Mouse (Mus musculus) ovary, postnatal 36 days (tissue): ENCODE data around the gene Prmt2.

Experiments
- DNase-seq: peaks from one replicate; pipeline ENCODE4 v3.0.0; 2022; ENCODE audit warnings: low spot score, mixed read lengths

Gene Prmt2

DNA sequence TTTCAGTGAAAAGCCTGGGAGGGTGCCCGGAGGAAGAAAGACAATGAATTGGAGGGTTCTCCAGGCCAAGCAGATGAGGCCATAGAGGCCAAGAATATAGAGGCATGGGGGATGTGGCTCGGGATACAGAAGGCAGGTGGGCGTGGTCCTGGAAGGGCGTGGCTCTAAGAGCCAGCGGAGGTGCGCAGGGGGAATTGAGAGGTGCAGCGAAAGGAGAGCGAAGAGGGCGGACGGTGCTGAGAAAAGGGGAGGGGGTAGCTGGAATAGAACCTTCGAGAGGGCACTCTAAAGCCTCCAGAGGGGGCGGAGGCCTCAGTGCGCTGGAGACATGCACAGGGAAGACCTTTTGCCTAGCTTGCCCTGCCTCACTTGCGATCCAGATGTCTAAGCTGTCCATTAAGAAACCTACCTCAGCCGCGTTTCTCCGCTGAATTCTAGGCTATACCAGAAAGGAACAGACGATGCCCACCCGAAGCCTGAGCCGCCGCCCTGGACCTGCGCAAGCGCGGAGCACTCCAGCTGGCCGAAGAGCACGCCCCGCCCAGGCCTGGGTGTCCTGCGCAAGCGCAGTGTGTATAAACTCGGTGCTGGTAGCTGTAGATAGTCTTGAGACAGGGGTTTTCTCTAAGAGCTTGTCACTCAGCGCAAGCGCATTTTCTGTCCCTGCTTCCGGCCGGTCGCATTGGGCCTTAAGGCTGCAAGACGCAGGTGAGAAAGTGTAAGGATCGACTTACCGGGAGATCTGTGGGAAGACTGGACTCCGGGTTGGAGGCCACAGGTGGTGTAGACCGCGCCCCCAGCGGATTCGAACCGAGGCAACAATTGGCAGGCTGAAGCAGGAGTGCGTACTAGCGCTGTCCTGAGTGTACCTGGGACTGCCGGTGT is at the start of gene Prmt2:
Gene Prmt2, minus strand, starts transcription at position 525 of the 885 bp plus-strand sequence.
- peak; percentile 93 for DNase-seq

DNA sequence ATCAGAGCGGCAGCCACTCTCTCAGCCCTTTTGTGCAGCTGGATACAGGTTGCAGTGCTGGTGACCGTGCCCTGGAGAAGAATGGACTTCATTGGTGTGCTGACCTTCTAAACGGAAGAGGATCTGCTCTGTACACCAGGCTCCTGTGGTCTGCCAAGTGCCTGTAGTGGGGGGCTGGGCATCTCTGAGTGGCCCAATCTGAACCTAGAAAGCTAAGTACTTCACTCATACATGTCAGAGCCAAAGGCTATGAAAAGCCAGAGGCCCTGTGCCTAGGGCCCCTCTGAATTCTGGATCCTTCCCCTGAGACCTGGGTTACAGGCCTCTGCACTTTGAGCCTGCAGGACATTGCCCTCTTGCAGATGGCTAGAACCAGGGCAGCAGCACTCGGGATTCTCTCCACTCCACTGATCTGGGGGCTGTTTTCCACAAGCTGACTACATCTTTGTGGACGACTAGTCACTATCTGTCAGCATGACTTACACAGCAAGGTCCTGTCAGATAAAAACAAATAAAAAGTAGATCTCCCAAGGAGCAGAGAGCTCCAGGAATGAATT is 41.0 kb upstream of the Prmt2 start:
- DNase-seq: no peak

DNA sequence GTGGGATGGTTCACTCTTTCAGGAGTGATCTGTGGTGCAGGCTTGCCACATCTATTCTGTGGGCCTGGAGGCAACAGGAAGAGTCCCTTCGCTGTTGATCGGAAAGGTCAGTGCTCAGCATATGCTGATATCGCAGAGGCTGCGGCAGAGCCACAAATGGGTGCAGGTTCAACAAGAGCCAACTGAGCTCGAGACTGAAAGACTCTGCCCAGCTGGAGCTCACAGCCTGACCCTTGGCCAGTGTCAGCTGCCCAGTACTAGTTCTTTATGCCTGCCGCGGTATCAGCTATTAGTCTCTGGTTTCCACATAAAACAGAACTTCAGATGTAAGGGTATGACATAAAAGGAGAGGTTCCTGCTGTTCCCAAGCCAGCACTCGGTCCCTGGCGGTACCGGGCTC is 37.6 kb upstream of the Prmt2 start:
- no peak for DNase-seq

DNA sequence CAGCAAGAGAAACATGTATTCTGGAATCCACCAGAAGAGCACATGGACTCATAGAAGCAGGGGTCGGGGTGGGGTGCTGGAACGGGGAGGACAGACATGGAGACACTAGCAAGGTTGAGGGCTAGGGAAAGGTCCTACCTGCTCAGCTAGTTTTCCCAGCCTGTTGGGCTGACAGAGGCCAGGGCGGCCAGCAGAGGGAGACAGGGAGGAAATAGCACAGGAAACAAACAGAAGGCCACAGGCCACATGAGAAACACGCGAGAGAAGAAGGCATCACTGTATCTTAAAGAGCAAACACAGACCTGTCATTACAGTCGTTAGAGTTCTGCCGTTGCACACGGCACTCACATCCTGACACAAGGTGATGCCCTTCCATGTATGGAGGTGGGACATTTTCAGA is 33.6 kb upstream of the Prmt2 start:
- peak; percentile 31 for DNase-seq

DNA sequence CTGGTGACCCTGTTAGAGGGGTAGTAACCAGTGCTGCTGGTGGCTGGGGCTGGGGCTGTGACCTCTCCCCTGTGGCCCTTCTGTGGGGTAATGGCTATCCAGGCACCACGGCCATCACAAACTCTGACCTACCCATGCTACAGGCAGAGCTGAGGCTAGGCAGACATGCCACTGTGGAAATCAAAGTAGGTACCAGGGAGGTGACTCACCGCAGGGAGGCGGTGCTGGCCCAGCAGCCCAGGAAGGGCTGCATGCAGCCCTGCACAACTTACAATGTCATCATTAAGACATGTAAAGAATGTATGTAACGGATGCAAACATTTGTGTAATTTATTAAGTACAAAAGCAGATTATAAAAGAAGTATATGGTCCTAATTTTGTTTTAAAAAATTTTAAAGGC is 24.8 kb upstream of the Prmt2 start:
- no peak for DNase-seq

DNA sequence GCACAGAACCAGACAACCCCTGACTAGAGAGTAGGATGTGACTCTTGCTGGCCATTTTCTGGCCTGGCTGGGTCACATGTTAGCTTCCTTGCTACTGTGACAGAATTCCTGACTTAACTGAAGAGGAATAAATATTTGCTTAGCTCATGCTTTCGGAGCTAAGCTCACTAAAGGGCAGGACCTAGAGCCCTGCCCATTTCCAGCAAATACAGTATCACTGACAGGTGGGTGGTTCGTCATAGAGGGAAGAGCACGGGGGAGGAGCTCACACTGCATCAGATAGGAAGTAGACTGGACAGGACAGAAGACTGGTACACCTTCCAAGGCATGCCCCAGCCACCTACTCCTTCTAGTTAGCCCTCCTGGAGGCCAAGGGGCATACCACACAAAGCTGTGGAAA is 23.8 kb upstream of the Prmt2 start:
- DNase-seq: no peak

DNA sequence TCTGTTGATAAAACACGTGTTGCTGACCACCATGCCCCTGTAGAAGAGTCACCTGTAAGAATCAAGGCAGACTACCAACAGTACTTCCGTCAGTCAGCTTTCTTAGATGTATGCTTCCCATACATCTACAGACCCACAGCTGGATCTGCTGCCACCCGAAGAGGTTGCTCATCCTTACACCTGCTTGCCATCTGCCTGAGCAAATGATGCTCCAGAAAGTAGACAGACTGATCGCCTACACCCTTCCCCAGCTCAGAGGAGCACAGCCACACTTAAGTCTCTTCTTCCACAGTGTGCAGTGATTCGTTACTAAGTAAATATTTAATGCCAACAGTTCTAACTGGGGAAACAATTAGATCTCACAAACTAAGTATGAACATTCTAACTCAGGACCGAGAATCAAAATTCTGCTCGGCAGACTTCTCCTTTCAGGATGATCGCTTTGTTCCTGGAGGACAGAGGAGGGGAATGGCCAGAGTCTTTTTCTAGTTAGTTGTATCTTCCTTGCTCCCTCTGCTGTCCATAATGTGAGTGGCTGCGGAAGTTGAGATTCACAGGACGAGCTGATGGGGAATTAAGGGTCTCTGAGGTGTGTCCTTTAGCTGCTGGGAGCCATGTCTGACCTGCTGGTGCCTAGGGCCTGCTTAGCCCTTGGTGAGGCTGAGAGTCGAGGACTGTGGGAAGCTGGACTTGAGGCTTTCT is 22.8 kb upstream of the Prmt2 start:
- no peak for DNase-seq

DNA sequence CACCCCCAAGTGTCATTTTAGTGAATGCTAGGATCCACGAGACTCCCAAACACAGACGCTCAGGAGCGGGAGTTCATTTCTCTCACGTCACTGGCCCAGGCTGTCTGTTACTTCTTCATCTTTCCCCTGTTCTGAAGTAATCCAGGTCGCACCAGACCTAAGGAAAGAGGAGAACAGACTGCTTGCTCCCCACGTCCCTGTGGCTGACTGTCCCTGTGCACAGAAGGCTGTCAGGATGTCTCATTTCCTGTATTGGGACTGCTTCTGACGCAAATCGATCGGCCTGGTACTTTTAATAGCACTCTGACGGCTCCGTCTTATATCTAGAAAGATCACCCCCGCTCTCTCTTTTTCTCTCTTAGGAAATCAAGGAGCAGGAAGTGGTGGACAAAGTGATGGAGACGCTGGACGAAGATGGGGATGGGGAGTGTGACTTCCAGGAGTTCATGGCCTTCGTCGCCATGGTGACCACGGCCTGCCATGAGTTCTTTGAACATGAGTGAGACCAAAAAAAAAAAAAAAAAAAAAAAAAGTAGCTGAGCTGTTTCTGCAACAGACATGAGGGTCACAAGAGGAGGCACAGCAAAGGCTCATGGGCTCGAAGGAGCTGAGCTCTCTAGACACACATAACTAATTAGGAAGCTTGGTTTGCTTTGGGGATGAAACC is 22.0 kb upstream of the Prmt2 start:
- no peak for DNase-seq

DNA sequence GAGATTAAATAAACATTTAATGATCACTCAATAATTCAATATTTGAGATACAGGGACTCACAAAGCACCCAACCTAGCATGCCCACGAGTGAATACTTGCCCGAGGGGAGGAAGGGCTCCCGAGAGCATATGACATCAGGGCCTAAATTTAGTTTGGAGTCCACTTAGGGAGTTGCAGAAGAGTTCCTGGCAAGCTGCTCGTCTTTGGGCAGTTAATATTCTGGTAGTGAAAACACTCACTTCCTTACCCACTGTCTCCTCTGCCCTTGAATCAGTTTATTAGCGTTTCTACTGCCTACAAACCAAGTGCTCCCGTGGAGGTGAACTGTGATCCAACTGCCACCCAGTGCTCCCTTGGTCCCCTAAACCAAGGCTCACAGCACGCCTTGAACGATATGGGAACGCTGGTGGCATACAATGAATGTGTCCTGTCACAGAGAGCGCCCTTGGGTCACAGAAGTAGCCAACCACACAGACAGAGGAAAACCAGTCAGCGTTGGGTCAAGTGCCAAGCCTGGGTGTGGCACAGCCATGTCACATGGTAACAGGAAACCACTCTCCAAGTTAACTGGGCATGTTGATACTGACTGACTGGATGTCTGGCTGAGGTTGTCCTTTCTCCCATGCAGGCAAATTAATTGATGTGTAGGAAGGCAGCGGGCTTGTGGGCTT is 20.2 kb upstream of the Prmt2 start:
- peak; percentile 34 for DNase-seq

DNA sequence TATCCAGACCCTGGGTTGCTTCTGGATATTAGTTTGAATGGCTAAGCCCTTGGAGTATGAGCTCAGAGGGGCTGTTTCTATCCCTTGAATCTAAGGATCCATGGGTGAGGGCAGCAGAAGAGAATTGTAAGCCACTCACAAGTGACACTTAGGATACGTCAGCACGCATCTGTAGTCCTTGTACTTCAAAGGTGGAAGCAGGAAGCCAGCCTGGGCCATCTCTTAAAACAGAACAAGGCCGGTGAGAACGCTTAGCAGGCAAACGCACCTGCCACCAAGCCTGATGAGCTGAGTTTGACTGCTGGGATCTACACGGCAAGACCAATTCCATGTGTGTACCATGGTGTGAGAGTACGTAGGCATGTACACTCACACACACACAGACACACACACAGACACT is 19.6 kb upstream of the Prmt2 start:
- DNase-seq: no peak

DNA sequence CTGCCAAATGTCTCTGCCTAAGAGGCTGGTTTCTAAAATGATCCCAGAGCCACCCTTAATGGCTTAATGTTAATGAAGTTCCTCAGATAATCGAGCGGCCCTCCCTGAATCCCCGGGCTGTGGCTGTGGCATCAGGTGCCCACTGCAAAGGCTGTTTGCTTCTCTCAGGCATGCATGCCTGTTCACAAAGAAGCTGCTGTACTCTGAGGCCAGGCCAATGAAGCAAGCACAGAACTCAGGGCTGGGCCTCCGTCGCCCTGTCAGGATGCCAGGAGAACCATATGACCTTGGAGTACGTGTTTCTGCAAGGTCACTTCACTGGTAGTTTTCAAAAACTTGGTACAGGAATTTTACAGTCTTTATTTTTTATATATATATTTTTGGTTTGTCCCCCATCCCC is 18.0 kb upstream of the Prmt2 start:
- DNase-seq: peak; percentile 51

DNA sequence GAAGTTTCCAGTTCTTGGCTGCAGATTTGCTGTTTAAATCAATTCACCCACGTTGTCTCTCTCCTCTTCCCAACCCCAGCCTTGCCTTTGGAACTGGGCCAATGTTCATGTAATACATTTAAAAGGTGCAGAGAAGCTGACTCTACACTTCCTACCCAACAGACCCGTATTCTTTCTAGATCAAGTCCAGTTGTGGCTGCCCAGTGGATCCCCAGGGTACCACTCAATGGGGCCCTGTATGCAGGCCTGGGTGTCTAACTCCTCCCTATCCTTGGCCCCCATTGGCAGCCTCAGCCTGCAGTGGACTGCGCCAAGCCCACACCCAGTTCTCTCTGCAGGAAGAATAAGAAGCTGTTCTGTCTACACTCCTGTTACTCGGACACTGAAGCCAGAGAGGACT is 15.9 kb upstream of the Prmt2 start, which contains the start of gene S100b:
Gene S100b, plus strand, starts transcription at position 318 of the 400 bp plus-strand sequence.
- no peak for DNase-seq

DNA sequence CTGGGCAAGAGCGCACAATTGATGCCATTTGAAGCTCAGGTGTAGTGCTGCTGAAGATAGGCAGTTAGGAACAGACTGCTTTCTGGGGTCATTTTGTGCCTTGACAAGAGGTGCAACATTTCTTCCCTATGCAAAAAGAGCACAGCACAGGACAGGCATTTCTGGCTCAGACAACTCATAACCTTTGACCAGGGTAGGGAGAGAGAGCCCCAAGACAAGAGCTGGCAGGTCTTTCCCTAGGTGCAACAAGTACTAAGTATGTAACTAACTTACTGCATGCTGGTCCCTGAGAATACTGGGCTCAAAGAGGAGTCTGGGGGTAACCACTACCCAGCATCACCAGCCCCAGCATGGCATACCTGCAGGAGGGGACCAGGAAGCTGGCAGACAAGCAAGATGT is 15.4 kb upstream of the Prmt2 start:
- no peak for DNase-seq

DNA sequence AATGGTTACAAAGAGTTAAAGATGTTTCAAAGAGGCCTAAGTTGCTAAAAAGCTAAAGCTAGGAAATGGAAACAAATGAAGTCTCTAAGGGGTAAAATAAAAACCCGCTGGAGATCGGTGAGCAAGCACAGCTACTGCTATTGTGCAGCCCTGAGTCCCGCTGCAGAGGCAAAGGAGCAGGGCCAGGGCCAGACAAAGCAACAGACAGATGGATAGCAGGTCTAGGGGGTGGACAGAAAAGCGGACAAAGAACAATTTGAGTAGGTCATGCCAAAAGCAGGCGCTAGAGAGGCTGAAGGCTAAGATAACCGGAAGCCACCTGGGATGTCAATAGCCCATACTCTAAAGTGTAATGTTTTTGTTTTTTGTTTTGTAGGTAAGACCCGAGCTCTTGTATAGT is 13.2 kb upstream of the Prmt2 start:
- DNase-seq: no peak

DNA sequence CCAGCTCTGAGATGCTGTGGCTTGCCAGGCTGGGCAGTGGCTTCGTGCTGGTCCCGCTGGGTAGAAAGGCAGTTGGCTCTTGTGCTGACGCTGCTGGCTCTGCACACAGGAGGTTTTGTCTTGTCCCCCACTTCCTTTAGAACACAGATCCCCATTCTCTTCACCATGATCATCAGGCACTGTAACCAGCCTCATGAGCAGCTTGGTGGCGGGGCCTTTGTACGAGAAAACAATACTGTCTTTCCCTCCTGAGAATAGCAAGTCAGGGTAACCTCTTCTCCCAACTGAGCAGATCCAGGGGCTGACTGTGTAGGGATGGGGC is 10.9 kb upstream of the Prmt2 start:
- DNase-seq: no peak

DNA sequence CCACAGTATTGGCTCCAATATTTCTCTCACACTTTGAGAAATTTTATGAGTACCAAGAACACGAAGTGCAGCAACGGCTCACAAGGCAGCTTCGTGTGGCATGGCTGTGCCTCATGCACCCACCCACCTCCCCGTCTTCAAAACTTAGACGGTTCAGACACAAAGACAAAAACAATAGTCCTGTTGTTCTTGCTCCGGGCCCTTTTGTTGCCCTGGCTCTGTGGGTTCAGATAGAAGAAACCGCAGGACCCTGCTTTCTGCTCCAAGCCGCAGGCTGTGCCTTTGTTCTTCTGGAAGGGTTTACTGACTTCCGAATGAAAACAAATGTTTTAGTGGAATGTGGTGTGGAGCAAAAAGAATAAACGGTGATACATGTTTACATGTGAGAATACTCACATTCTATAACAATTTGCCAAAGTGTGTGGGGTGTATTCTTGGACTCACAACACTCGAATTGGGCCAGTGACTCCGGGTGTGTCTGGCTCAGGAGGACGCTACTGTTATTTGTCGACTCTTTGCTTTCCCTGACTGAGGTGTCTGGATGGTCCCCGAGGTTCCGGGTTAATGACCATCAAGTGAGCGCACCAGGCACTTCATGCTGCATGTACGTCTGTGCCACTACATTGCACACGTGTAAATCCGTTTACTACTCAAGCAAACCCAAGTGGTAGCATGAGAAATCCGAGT is 10.4 kb upstream of the Prmt2 start:
- DNase-seq: no peak

DNA sequence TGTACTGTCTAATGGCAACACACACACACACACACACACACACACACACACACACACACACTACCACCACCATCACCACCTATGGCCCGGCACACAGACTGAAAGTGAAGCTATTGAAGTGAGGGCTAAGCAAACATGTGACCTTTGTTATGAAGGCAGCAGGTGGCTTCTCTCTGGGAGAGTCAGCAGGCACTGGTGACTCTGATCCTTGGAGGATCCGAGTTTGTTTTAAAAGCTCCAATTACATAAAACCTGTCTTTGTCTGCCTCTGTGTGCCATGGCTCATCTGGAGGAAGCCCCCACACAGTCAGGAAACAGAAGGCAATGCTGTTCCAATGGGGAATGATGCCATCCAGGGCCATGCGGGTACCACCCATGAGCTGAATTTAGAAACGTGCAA is 8.9 kb upstream of the Prmt2 start:
- no peak for DNase-seq

DNA sequence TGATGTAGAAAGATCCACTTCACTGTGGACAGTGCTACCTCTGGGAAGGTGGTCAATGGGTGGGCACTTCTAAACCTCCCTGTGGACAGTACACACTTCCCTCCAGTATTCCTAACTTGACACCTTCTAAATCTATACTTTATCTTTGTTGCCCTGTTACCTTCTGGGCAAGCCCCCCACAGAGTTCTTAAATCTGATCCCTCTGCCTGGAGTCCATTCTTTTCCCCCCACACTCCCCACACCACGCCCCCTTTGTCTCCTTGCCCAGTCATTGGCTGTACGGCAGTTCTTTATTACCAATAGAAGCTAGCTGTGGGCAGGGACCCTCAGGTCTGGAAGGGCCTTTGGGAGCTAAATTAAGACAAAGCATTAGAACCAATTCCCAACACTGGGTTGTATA is 7.4 kb upstream of the Prmt2 start:
- no peak for DNase-seq

DNA sequence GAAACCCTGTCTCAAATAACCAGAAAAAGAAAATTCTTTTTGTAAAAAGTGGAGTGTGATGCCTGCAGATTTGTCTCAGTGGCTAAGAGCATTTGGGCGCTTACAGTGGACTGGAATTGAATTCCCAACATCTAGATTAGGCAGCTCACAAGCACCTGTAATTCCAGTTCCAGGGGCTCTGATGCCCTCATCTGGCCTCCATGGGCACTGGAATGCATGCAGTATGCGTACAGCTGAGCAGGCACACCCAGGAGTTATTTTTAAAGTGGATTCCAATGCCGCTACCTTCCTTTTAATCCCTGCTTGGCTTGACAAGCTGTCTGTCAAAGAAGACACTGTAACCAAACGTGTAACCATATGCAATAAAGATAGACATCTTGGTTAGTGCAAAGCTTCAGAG is 1.7 kb upstream of the Prmt2 start:
- DNase-seq: no peak

DNA sequence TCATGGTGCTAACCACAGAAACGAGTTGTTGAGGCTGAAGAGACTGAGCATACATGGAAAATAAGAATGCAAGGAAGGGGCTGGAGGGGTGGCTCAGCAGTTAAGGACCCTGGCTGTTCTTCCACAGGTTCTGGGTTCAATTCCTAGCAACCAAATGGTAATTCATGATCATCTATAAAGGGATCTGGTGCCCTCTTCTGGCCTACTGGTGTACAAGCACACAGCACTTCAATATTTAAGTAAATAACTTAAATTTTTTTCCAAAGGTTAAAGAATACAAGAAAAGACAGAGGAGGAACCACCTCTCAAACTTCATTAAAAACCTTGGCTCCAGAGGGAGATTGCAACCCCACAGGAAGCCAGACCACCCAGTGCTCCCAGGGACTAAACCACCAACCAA is 8.0 kb downstream of the Prmt2 start:
- no peak for DNase-seq

DNA sequence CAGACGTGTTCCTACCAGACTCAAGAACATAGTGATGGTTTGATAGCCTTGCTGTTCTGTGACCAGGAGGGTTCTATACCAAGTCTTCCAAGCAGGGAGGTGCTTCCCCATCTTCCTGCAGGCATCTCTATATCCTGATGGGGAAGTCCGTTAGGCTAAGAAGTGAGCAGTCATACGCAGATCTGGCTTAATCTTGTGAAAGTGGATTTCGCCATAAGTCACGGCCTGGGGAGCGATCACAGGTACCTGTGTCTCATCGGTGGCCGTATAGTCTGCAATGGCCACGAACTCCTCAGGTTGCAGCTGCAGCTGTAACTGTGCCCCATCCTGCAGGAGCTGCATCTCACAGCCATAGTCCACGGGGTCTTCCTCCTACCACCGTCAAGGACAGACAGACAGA is 11.7 kb downstream of the Prmt2 start:
- DNase-seq: no peak

DNA sequence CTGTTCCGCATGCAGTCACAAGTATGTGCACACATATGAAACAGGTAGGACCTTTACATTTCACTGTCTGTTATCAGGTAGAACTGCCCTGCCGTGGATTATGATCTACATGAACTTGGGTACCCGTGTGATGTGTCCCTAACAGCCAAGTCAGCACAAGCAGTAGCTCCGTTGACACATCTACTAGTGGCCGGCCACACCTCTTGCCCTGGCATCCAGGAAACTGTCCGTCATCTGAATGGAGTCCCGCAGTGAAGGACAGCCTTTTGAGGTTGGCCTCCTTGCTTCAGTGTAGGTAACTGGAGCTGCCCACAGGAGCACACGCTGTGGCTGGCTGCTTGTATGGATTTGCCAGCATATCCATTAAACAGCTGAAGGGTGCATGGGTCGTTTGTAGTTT is 19.4 kb downstream of the Prmt2 start:
- no peak for DNase-seq
